Mouse (Mus musculus) forebrain, embryonic 15.5 days (tissue): ENCODE results near the gene Ppp1r8. TPM values are rescaled to one million over a fixed set of nuclear protein-coding genes. Genes with fewer than 3 reads are reported as not detected.

Source experiments
- ATAC-seq: fragments of 200-750 bp; cut with Nextera tagmentation; replicated peaks from 2 replicates; pipeline ENCODE4 v1.8.0; 2017; ENCODE audit warnings: mild to moderate bottlenecking, moderate TSS enrichment, moderate library complexity
- H3K27ac ChIP-seq: fragments of 300-500 bp; sonication (generic); replicated peaks from 2 replicates; pipeline ENCODE4 v1.5.1; 2015; ENCODE audit warnings: mild to moderate bottlenecking, inconsistent platforms
- H3K27me3 ChIP-seq: fragments of 300-500 bp; sonication (generic); 2 replicates; pipeline ENCODE4 v1.6.1; 2015; ENCODE audit warnings: inconsistent platforms
- H3K36me3 ChIP-seq: fragments of 300-500 bp; sonication (generic); 2 replicates; pipeline ENCODE4 v1.6.1; 2015; ENCODE audit warnings: mild to moderate bottlenecking, inconsistent platforms
- H3K4me1 ChIP-seq: fragments of 300-500 bp; sonication (generic); 2 replicates; pipeline ENCODE4 v1.6.1; 2015; ENCODE audit warnings: inconsistent platforms
- H3K4me2 ChIP-seq: fragments of 300-500 bp; sonication (generic); replicated peaks from 2 replicates; pipeline ENCODE4 v1.6.1; 2015; ENCODE audit warnings: mild to moderate bottlenecking, inconsistent platforms
- H3K4me3 ChIP-seq: fragments of 300-500 bp; sonication (generic); 2 replicates; pipeline ENCODE4 v1.5.1; 2015; ENCODE audit warnings: mild to moderate bottlenecking, inconsistent platforms
- H3K9ac ChIP-seq: fragments of 300-500 bp; sonication (generic); replicated peaks from 2 replicates; pipeline ENCODE4 v1.6.1; 2015; ENCODE audit warnings: mild to moderate bottlenecking, inconsistent platforms
- H3K9me3 ChIP-seq: fragments of 300-500 bp; sonication (generic); 2 replicates; pipeline ENCODE4 v1.6.1; 2016; ENCODE audit warnings: inconsistent platforms
- WGBS: fragments of 180-500 bp; shearing (Covaris S2); methylation state at CpG from one replicate; pipeline ENCODE4 v1.1.7; 2015; ENCODE audit warnings: mixed read lengths; 5-methylcytosine and 5-hydroxymethylcytosine counted together
- polyA plus RNA-seq: library from polyadenylated mRNA; unstranded; fragments of >200 nt; fragmentation: Nextera tagmentation; extraction: Ambion mirVana; gene quantifications from 2 replicates; pipeline ENCODE4 v1.2.1, GENCODE M21; 2015

Ppp1r8 gene
- polyA plus RNA-seq, 1 experiment from 2014 or later, result 52.8 TPM

- H3K9me3 ChIP-seq, result no peaks in the 10 kb centered on the region
- H3K4me1 ChIP-seq, result peaks cover 21% of the 10 kb centered on the region
- WGBS, result under 1% methylated on average over 30 of the region's 30 CpGs
- H3K27ac ChIP-seq, result peak overlapping the region; percentile 89
- H3K4me3 ChIP-seq, result peak overlapping the region; percentile 85
- ATAC-seq, result peak; percentile 42; the same call in 1 of the 2 replicates
- H3K4me2 ChIP-seq, result peak overlapping the region; percentile 71
- no peaks in the 10 kb centered on the region for H3K27me3 ChIP-seq
- H3K9ac ChIP-seq, result peak overlapping the region; percentile 88
- H3K36me3 ChIP-seq, result peaks cover 31% of the 10 kb centered on the region
Measured at GRCm38 (mm10) chr4:132842281-132842906, 575 bp downstream of the Ppp1r8 start.

GRCm38 (mm10) chr4:132841493-132841892 is 1.5 kb downstream of the Ppp1r8 start:
- ATAC-seq, result no peak
- peak overlapping the region; percentile 71 for H3K4me2 ChIP-seq
- H3K9ac ChIP-seq, result peak overlapping the region; percentile 88
- H3K9me3 ChIP-seq, result no peaks in the 10 kb centered on the region
- H3K36me3 ChIP-seq, result peaks cover 35% of the 10 kb centered on the region
- H3K4me1 ChIP-seq, result peaks cover 21% of the 10 kb centered on the region
- H3K27ac ChIP-seq, result peak overlapping the region; percentile 89; the same call in 1 of the 2 replicates
- no peaks in the 10 kb centered on the region for H3K27me3 ChIP-seq
- H3K4me3 ChIP-seq, result peak overlapping the region; percentile 85
- 82% methylated on average over 3 of the region's 3 CpGs for WGBS

GRCm38 (mm10) chr4:132823614-132824366 is 19.2 kb downstream of the Ppp1r8 start:
- ATAC-seq, result no peak
- Histone ChIP-seq H3K4me1 (no peaks in the 10 kb centered on the region), H3K36me3 (peaks cover 38% of the 10 kb centered on the region), H3K4me2 (no peak overlapping the region), H3K9me3 (no peaks in the 10 kb centered on the region), H3K27ac (no peak overlapping the region), H3K9ac (no peak overlapping the region), H3K27me3 (no peaks in the 10 kb centered on the region), H3K4me3 (no peak overlapping the region)
- WGBS, result 72% methylated on average over 8 of the region's 8 CpGs

GRCm38 (mm10) chr4:132818442-132818841 is 24.5 kb downstream of the Ppp1r8 start:
- ATAC-seq, result no peak
- Histone ChIP-seq H3K27ac (no peak overlapping the region), H3K9me3 (no peaks in the 10 kb centered on the region), H3K4me1 (no peaks in the 10 kb centered on the region), H3K27me3 (no peaks in the 10 kb centered on the region), H3K36me3 (no peaks in the 10 kb centered on the region), H3K4me2 (no peak overlapping the region), H3K4me3 (no peak overlapping the region), H3K9ac (no peak overlapping the region)
- 52% methylated on average over 2 of the region's 2 CpGs for WGBS

GRCm38 (mm10) chr4:132816855-132817254 is 26.1 kb downstream of the Ppp1r8 start:
- Histone ChIP-seq H3K9ac (no peak overlapping the region), H3K9me3 (no peaks in the 10 kb centered on the region), H3K27ac (no peak overlapping the region), H3K4me2 (no peak overlapping the region), H3K4me1 (no peaks in the 10 kb centered on the region), H3K27me3 (no peaks in the 10 kb centered on the region), H3K4me3 (no peak overlapping the region), H3K36me3 (no peaks in the 10 kb centered on the region)
- ATAC-seq, result no peak
- 72% methylated on average over 2 of the region's 2 CpGs for WGBS

GRCm38 (mm10) chr4:132816404-132816803 is 26.6 kb downstream of the Ppp1r8 start:
- H3K36me3 ChIP-seq, result no peaks in the 10 kb centered on the region
- H3K27ac ChIP-seq, result no peak overlapping the region
- no peaks in the 10 kb centered on the region for H3K9me3 ChIP-seq
- no peak overlapping the region for H3K4me3 ChIP-seq
- no peaks in the 10 kb centered on the region for H3K27me3 ChIP-seq
- no peak for ATAC-seq
- no peak overlapping the region for H3K4me2 ChIP-seq
- WGBS, result 81% methylated on average over 7 of the region's 7 CpGs
- no peaks in the 10 kb centered on the region for H3K4me1 ChIP-seq
- H3K9ac ChIP-seq, result no peak overlapping the region

GRCm38 (mm10) chr4:132809621-132810020 is 33.3 kb downstream of the Ppp1r8 start:
- H3K27ac ChIP-seq, result no peak overlapping the region
- no peak overlapping the region for H3K9ac ChIP-seq
- H3K4me3 ChIP-seq, result no peak overlapping the region
- H3K4me2 ChIP-seq, result no peak overlapping the region
- no peaks in the 10 kb centered on the region for H3K4me1 ChIP-seq
- 92% methylated on average over 5 of the region's 5 CpGs for WGBS
- no peak for ATAC-seq
- no peaks in the 10 kb centered on the region for H3K9me3 ChIP-seq
- no peaks in the 10 kb centered on the region for H3K27me3 ChIP-seq
- no peaks in the 10 kb centered on the region for H3K36me3 ChIP-seq

- 80% methylated on average over 5 of the region's 5 CpGs for WGBS
- no peaks in the 10 kb centered on the region for H3K27me3 ChIP-seq
- no peaks in the 10 kb centered on the region for H3K36me3 ChIP-seq
- no peak overlapping the region for H3K4me3 ChIP-seq
- H3K9me3 ChIP-seq, result no peaks in the 10 kb centered on the region
- no peak overlapping the region for H3K4me2 ChIP-seq
- no peaks in the 10 kb centered on the region for H3K4me1 ChIP-seq
- no peak overlapping the region for H3K27ac ChIP-seq
- H3K9ac ChIP-seq, result no peak overlapping the region
- no peak for ATAC-seq
Measured at GRCm38 (mm10) chr4:132807771-132808641, 35.0 kb downstream of the Ppp1r8 start.

- Histone ChIP-seq H3K27ac (no peak overlapping the region), H3K4me3 (no peak overlapping the region), H3K27me3 (no peaks in the 10 kb centered on the region), H3K36me3 (no peaks in the 10 kb centered on the region), H3K4me2 (no peak overlapping the region), H3K9ac (no peak overlapping the region), H3K4me1 (no peaks in the 10 kb centered on the region), H3K9me3 (no peaks in the 10 kb centered on the region)
- WGBS, result 90% methylated on average over 7 of the region's 7 CpGs
- no peak for ATAC-seq
Measured at GRCm38 (mm10) chr4:132806620-132807191, 36.3 kb downstream of the Ppp1r8 start.

- no peaks in the 10 kb centered on the region for H3K27me3 ChIP-seq
- no peak overlapping the region for H3K27ac ChIP-seq
- H3K4me1 ChIP-seq, result no peaks in the 10 kb centered on the region
- no peak overlapping the region for H3K9ac ChIP-seq
- ATAC-seq, result no peak
- 89% methylated on average over 12 of the region's 12 CpGs for WGBS
- H3K4me2 ChIP-seq, result no peak overlapping the region
- no peak overlapping the region for H3K4me3 ChIP-seq
- H3K36me3 ChIP-seq, result no peaks in the 10 kb centered on the region
- H3K9me3 ChIP-seq, result no peaks in the 10 kb centered on the region
Measured at GRCm38 (mm10) chr4:132805599-132806197, 37.3 kb downstream of the Ppp1r8 start.

GRCm38 (mm10) chr4:132805146-132805545 is 37.8 kb downstream of the Ppp1r8 start:
- no peak overlapping the region for H3K4me3 ChIP-seq
- WGBS, result 87% methylated on average over 5 of the region's 5 CpGs

More at GRCm38 (mm10) chr4:132805146-132805545, 37.8 kb downstream of the Ppp1r8 start:
- no peaks in the 10 kb centered on the region for H3K27me3 ChIP-seq
- H3K4me2 ChIP-seq, result no peak overlapping the region
- no peak overlapping the region for H3K27ac ChIP-seq
- ATAC-seq, result no peak
- no peak overlapping the region for H3K9ac ChIP-seq
- no peaks in the 10 kb centered on the region for H3K9me3 ChIP-seq
- H3K4me1 ChIP-seq, result no peaks in the 10 kb centered on the region
- H3K36me3 ChIP-seq, result no peaks in the 10 kb centered on the region
